Mouse (Mus musculus) left cerebral cortex, postnatal 14 days (tissue): Measurements from ENCODE around the gene Olfr457. TPM values are rescaled to one million over a fixed set of nuclear protein-coding genes. Genes with fewer than 3 reads are reported as not detected.

Experiments
- total RNA-seq, 2 experiments: library from RNA; stranded (reverse); gene quantifications; 2 replicates each; pipeline ENCODE4 v1.2.3; 2021

Gene Olfr457
- total RNA-seq, 2 experiments from 2014 or later: not detected

Other genes with a start within 250 kb of the Olfr457 start
- gene Gstk1, start 230.4 kb downstream of the Olfr457 start, total RNA-seq: 1 to 10 TPM; 7.1 to 7.6 TPM
- gene Tmem139, start 214.4 kb downstream of the Olfr457 start, total RNA-seq: not detected
- gene Casp2, start 211.3 kb downstream of the Olfr457 start, total RNA-seq: 10 to 100 TPM; 20.6 to 22.3 TPM
- gene Clcn1, start 189.7 kb downstream of the Olfr457 start, total RNA-seq: 1 to 10 TPM; 3.2 to 4.4 TPM
- 100 to 1,000 TPM; 118 to 121 TPM for gene Fam131b, start 151.7 kb downstream of the Olfr457 start, total RNA-seq
- gene Zyx, start 126.7 kb downstream of the Olfr457 start, total RNA-seq: 10 to 100 TPM; 51.8 to 60.0 TPM
- under 1 TPM; 0.22 to 0.34 TPM for gene Epha1, start 103.1 kb downstream of the Olfr457 start, total RNA-seq
- not detected for gene Tas2r143, start 76.1 kb downstream of the Olfr457 start, total RNA-seq
- not detected for gene Tas2r135, start 70.9 kb downstream of the Olfr457 start, total RNA-seq
- not detected for gene Tas2r126, start 41.8 kb downstream of the Olfr457 start, total RNA-seq
- not detected for gene Olfr458, start 11.1 kb downstream of the Olfr457 start, total RNA-seq
- not detected for gene Olfr456, start 10.9 kb upstream of the Olfr457 start, total RNA-seq
- gene Olfr455, start 71.3 kb upstream of the Olfr457 start, total RNA-seq: not detected
- gene Tcaf3, start 121.4 kb upstream of the Olfr457 start, total RNA-seq: not detected
- gene Tcaf2, start 168.9 kb upstream of the Olfr457 start, total RNA-seq: 1 to 10 TPM in 1 of 2 experiments, under 1 TPM in 1; 0.63 to 1.0 TPM
- 100 to 1,000 TPM; 226 to 234 TPM for gene Tcaf1, start 233.8 kb upstream of the Olfr457 start, total RNA-seq